Mouse (Mus musculus): Measurements from ENCODE around the gene Dcun1d3. TPM values are rescaled to one million over a fixed set of nuclear protein-coding genes. Genes with fewer than 3 reads are reported as not detected.

The Dcun1d3 gene
- 8.9 and 9.4 TPM in 2 replicates for total RNA-seq (2014; fragmentation: Nextera tagmentation)
- total RNA-seq (2017) = 10.2 and 10.8 TPM in 2 replicates
- polyA plus RNA-seq (2012) = 4.4 and 8.9 TPM in 2 replicates

DNA sequence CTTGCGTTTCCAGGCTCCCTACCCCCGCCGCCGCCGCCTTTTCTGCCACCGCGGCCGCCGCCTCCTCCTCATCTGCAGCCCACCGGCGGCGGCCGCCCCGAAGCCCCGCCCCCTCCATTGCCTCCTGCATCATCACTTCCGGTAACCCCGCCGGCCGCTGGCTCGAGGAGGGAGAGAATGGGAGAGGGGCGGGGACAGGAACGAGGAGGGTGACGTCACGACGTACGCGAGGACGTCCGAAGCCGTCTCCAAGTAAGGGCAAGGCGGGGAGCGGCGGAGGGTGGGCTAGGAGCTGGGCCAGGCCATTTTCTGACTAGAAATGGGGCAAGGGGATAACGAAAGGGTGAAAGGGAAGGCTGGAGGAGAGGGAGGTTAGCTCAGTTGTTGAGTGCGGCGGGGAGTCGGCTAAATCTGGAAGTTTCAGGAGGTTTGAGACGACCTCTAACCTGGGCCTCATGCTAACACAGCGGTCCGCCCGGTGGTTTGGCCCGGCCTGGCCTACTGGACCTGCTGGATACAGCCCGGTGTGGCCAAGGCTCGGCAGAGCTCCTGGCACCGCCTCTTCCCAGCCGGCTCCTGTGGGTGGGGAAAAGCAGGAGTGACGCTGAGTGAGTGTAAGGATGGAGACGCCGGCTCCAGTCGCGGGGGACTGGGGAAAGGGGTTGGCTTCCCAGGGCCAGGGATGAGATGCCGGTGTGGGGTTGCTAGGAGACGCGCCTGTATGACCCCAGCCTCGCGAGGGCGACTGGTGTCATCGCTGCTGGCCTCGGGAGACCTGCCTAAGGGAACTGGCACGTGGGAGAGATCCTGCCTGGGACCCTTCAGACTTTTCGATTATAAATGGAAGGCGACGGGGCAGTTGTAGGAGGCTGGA, at the start of gene Dcun1d3, which contains the start of gene Lyrm1:
Gene Dcun1d3, minus strand, starts transcription at position 660 of the 874 bp plus-strand sequence.
Gene Lyrm1, plus strand, starts transcription at position 223 of the 874 bp plus-strand sequence.
- ATAC-seq (ENCODE audit: extremely low read depth, insufficient number of reproducible peaks, low FRiP score, poor library complexity, severe bottlenecking) = peak; percentile 96
- TF ChIP-seq TAL1 (conservative IDR thresholded peaks at IDR 0.05; ENCODE audit: low read depth, low read length) (no peak), POLR2AphosphoS5 (IDR thresholded peaks at IDR 0.05; ENCODE audit: insufficient replicate concordance, low read depth, low read length) (no peak), CTCF (IDR thresholded peaks at IDR 0.05; ENCODE audit: low read depth, low read length) (no peak), GATA2 (IDR thresholded peaks at IDR 0.05; ENCODE audit: borderline replicate concordance, low read depth, low read length) (no peak), GATA1 (IDR thresholded peaks at IDR 0.05; ENCODE audit: borderline replicate concordance, low read length) (no peak)
- peaks cover 6% of the 10 kb centered on the region for H3K36me3 ChIP-seq (replicated peaks)
- no peaks in the 10 kb centered on the region for H3K27me3 ChIP-seq (ENCODE audit: insufficient read depth, low read length)
- no peaks in the 10 kb centered on the region for H3K9me3 ChIP-seq (replicated peaks)
- DNase-seq (ENCODE audit: low spot score) = peak; percentile 87
- H3K4me3 ChIP-seq (ENCODE audit: low read depth, low read length) = peak within 1 kb of the TSS; percentile 85
- H3K4me1 ChIP-seq (ENCODE audit: insufficient read depth, low read depth, low read length) = peaks cover 45% of the 10 kb centered on the region

DNA sequence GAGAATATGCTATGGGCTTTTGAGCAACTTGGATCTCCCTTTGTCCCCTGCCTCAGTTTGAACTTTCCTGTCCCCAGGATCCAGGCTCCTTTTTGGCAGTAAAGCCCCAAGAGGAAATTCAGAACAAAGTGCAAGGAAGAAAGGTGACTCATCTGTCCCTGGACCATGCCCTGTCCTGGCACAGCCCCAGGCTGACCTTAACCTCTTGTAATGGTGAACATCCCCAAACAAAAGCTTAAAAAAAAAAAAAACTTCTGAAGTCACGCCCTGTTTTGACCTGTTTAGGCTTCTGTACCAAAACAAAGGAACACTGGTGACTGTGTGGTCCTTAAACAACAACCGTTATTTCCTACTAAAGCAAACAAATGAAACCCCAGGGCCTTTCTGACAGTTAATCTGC, 45.5 kb upstream of the Dcun1d3 start:
- H3K9me3 ChIP-seq (replicated peaks) = no peaks in the 10 kb centered on the region
- no peaks in the 10 kb centered on the region for H3K36me3 ChIP-seq (replicated peaks)
- peaks cover 8% of the 10 kb centered on the region for H3K27me3 ChIP-seq (ENCODE audit: insufficient read depth, low read length)
- ATAC-seq (ENCODE audit: extremely low read depth, insufficient number of reproducible peaks, low FRiP score, poor library complexity, severe bottlenecking) (no peak), DNase-seq (ENCODE audit: low spot score) (no peak)
- H3K4me3 ChIP-seq (ENCODE audit: low read depth, low read length) = no peak overlapping the region
- no peak for TF ChIP-seq GATA2 (IDR thresholded peaks at IDR 0.05; ENCODE audit: borderline replicate concordance, low read depth, low read length)
- no peak for TF ChIP-seq POLR2AphosphoS5 (IDR thresholded peaks at IDR 0.05; ENCODE audit: insufficient replicate concordance, low read depth, low read length)
- TF ChIP-seq TAL1 (conservative IDR thresholded peaks at IDR 0.05; ENCODE audit: low read depth, low read length) = no peak
- no peak for TF ChIP-seq GATA1 (IDR thresholded peaks at IDR 0.05; ENCODE audit: borderline replicate concordance, low read length)
- TF ChIP-seq CTCF (IDR thresholded peaks at IDR 0.05; ENCODE audit: low read depth, low read length) = no peak
- no peaks in the 10 kb centered on the region for H3K4me1 ChIP-seq (ENCODE audit: insufficient read depth, low read depth, low read length)

- DNase-seq (ENCODE audit: low spot score) (no peak), ATAC-seq (ENCODE audit: extremely low read depth, insufficient number of reproducible peaks, low FRiP score, poor library complexity, severe bottlenecking) (no peak)
- peaks cover 7% of the 10 kb centered on the region; the same call in 1 of the 2 replicates for H3K27me3 ChIP-seq (ENCODE audit: insufficient read depth, low read length)
- H3K36me3 ChIP-seq (replicated peaks) = no peaks in the 10 kb centered on the region
- no peak overlapping the region for H3K4me3 ChIP-seq (ENCODE audit: low read depth, low read length)
- no peaks in the 10 kb centered on the region for H3K9me3 ChIP-seq (replicated peaks)
- H3K4me1 ChIP-seq (ENCODE audit: insufficient read depth, low read depth, low read length) = no peaks in the 10 kb centered on the region
- TF ChIP-seq GATA2 (IDR thresholded peaks at IDR 0.05; ENCODE audit: borderline replicate concordance, low read depth, low read length) = no peak
- TF ChIP-seq GATA1 (IDR thresholded peaks at IDR 0.05; ENCODE audit: borderline replicate concordance, low read length) = no peak
- TF ChIP-seq CTCF (IDR thresholded peaks at IDR 0.05; ENCODE audit: low read depth, low read length) = no peak
- no peak for TF ChIP-seq POLR2AphosphoS5 (IDR thresholded peaks at IDR 0.05; ENCODE audit: insufficient replicate concordance, low read depth, low read length)
- TF ChIP-seq TAL1 (conservative IDR thresholded peaks at IDR 0.05; ENCODE audit: low read depth, low read length) = no peak
These were observed 40.9 kb upstream of the Dcun1d3 start for GRCm38 (mm10) chr7:119937036-119937435.

- no peak for TF ChIP-seq TAL1 (conservative IDR thresholded peaks at IDR 0.05; ENCODE audit: low read depth, low read length)
- TF ChIP-seq POLR2AphosphoS5 (IDR thresholded peaks at IDR 0.05; ENCODE audit: insufficient replicate concordance, low read depth, low read length) = no peak
- no peak for TF ChIP-seq GATA1 (IDR thresholded peaks at IDR 0.05; ENCODE audit: borderline replicate concordance, low read length)
- TF ChIP-seq CTCF (IDR thresholded peaks at IDR 0.05; ENCODE audit: low read depth, low read length) = no peak
- no peak for TF ChIP-seq GATA2 (IDR thresholded peaks at IDR 0.05; ENCODE audit: borderline replicate concordance, low read depth, low read length)
- Histone ChIP-seq H3K4me3 (ENCODE audit: low read depth, low read length) (no peak overlapping the region), H3K9me3 (replicated peaks) (no peaks in the 10 kb centered on the region), H3K27me3 (ENCODE audit: insufficient read depth, low read length) (peaks cover 7% of the 10 kb centered on the region; the same call in 1 of the 2 replicates), H3K36me3 (replicated peaks) (no peaks in the 10 kb centered on the region), H3K4me1 (ENCODE audit: insufficient read depth, low read depth, low read length) (no peaks in the 10 kb centered on the region)
- DNase-seq (ENCODE audit: low spot score) (no peak), ATAC-seq (ENCODE audit: extremely low read depth, insufficient number of reproducible peaks, low FRiP score, poor library complexity, severe bottlenecking) (no peak)
These were observed 40.2 kb upstream of the Dcun1d3 start for GRCm38 (mm10) chr7:119936321-119936720.

GRCm38 (mm10) chr7:119928783-119929440, 32.8 kb upstream of the Dcun1d3 start:
- no peak overlapping the region for H3K4me3 ChIP-seq (ENCODE audit: low read depth, low read length)
- peaks cover 11% of the 10 kb centered on the region; the same call in 1 of the 2 replicates for H3K27me3 ChIP-seq (ENCODE audit: insufficient read depth, low read length)
- no peak for DNase-seq (ENCODE audit: low spot score)
- H3K4me1 ChIP-seq (ENCODE audit: insufficient read depth, low read depth, low read length) = no peaks in the 10 kb centered on the region
- no peak for ATAC-seq (ENCODE audit: extremely low read depth, insufficient number of reproducible peaks, low FRiP score, poor library complexity, severe bottlenecking)
- no peaks in the 10 kb centered on the region for H3K9me3 ChIP-seq (replicated peaks)
- H3K36me3 ChIP-seq (replicated peaks) = no peaks in the 10 kb centered on the region
- TF ChIP-seq CTCF (IDR thresholded peaks at IDR 0.05; ENCODE audit: low read depth, low read length) (no peak), POLR2AphosphoS5 (IDR thresholded peaks at IDR 0.05; ENCODE audit: insufficient replicate concordance, low read depth, low read length) (no peak), GATA2 (IDR thresholded peaks at IDR 0.05; ENCODE audit: borderline replicate concordance, low read depth, low read length) (no peak), TAL1 (conservative IDR thresholded peaks at IDR 0.05; ENCODE audit: low read depth, low read length) (no peak), GATA1 (IDR thresholded peaks at IDR 0.05; ENCODE audit: borderline replicate concordance, low read length) (no peak)

GRCm38 (mm10) chr7:119921054-119921453, 25.0 kb upstream of the Dcun1d3 start:
- TF ChIP-seq TAL1 (conservative IDR thresholded peaks at IDR 0.05; ENCODE audit: low read depth, low read length) (no peak), GATA1 (IDR thresholded peaks at IDR 0.05; ENCODE audit: borderline replicate concordance, low read length) (no peak), POLR2AphosphoS5 (IDR thresholded peaks at IDR 0.05; ENCODE audit: insufficient replicate concordance, low read depth, low read length) (no peak), CTCF (IDR thresholded peaks at IDR 0.05; ENCODE audit: low read depth, low read length) (no peak)
- no peak for DNase-seq (ENCODE audit: low spot score)
- Histone ChIP-seq H3K4me3 (ENCODE audit: low read depth, low read length) (no peak overlapping the region), H3K9me3 (replicated peaks) (no peaks in the 10 kb centered on the region), H3K36me3 (replicated peaks) (no peaks in the 10 kb centered on the region), H3K4me1 (ENCODE audit: insufficient read depth, low read depth, low read length) (no peaks in the 10 kb centered on the region), H3K27me3 (ENCODE audit: insufficient read depth, low read length) (no peaks in the 10 kb centered on the region)
- no peak for ATAC-seq (ENCODE audit: extremely low read depth, insufficient number of reproducible peaks, low FRiP score, poor library complexity, severe bottlenecking)
